Mouse (Mus musculus) olfactory bulb, adult 2 months (tissue): ENCODE data around the gene Parp6.

Source experiments
- CTCF ChIP-seq: fragments of 200-500 bp; IDR thresholded peaks from 2 replicates; pipeline ENCODE4 v1.5.1; 2012; ENCODE audit warnings: low read depth, mild to moderate bottlenecking, low read length, moderate library complexity; ENCODE audit not compliant: insufficient read depth
- POLR2A ChIP-seq: fragments of 200-500 bp; IDR thresholded peaks from 2 replicates; pipeline ENCODE4 v1.6.1; 2012; ENCODE audit warnings: mild to moderate bottlenecking, low read depth, low read length, moderate library complexity; ENCODE audit not compliant: insufficient read depth

DNA sequence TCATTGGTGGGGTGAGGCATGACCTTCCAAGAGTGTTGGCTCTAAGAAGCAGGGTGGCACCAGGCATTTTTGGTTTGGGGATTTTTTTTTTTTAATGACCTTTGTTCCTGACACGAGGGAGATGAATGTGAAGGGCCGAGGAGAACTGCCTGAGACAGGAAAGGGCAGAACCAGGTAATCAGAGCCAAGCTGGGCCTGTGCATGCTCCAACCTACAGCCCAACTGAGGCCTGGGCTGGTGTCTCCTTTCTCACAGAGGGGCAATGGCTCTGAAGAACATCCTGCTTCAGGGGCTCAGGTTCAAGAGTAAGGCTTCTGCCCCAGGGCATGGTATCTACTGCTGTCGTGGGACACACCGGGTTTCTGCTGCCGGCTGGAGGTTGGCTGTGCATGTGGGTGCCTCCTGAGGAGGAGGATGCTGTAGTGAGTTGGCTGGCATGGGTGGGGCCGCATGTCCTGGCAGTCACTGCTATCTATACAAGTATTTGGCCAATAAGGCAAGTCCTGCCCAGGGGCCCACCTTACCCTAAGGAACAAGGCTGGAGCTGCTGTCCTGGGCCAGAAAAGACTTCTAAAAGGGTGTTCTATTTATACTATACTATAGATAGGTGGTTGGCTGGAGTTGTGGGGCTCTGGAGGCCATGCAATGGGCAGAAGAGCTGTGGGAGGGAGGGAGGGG lies 44.4 kb downstream of the Parp6 start:
- TF ChIP-seq POLR2A (no peak), CTCF (no peak)
